In genomic region chr17:56011441-56011840, GRCm38 (mm10) we compare ENCODE assay signal across 17 mouse cellular contexts. TPM values are rescaled to one million over a fixed set of nuclear protein-coding genes. Genes with fewer than 3 reads are reported as not detected.
DNase-seq lines count a peak whose midpoint lies in the region; ATAC-seq and TF ChIP-seq lines count a peak whose summit lies in the region.
"Had no signal": no experiment of that assay in that cellular context is flagged by ENCODE, and none has a peak within 500 bp of the region (broad histone marks: within the 10 kb centered on the region; RNA-seq: fewer than 3 reads in every experiment).

No protein-coding gene starts in this region.

- no peak for ATAC-seq in forebrain, postnatal 0 days
- ATAC-seq in forebrain, embryonic 11.5 days (replicated peaks; ENCODE audit: low FRiP score): no peak
- ATAC-seq in midbrain, embryonic 14.5 days (ENCODE audit: low FRiP score, low TSS enrichment): no peak
- ATAC-seq in midbrain, postnatal 0 days (ENCODE audit: low FRiP score): no peak
- ATAC-seq in hindbrain, embryonic 16.5 days: no peak
- ATAC-seq: intestine, embryonic 15.5 days had no signal

- H3K9me3 ChIP-seq in forebrain, postnatal 0 days (ENCODE audit: low read length): no peaks in the 10 kb centered on the region
- H3K9me3 ChIP-seq in forebrain, embryonic 11.5 days (ENCODE audit: control insufficient read depth, low read length): no peaks in the 10 kb centered on the region
- no peaks in the 10 kb centered on the region for H3K9me3 ChIP-seq in midbrain, embryonic 14.5 days (ENCODE audit: control insufficient read depth, low read length)
- no peaks in the 10 kb centered on the region for H3K9me3 ChIP-seq in midbrain, postnatal 0 days (ENCODE audit: low read length)
- H3K9me3 ChIP-seq in hindbrain, embryonic 16.5 days (ENCODE audit: control insufficient read depth, low read length): no peaks in the 10 kb centered on the region
- H3K9me3 ChIP-seq: embryonic facial prominence, embryonic 12.5 days; heart, embryonic 15.5 days; intestine, embryonic 15.5 days had no signal

- peak; percentile 57 to 59 for DNase-seq in cerebellum, adult 18-20 months
- DNase-seq in cerebellum, postnatal 4 days (ENCODE audit: low spot score in 2 of 2): no peak
- no peak for DNase-seq in forebrain, postnatal 0 days
- no peak for DNase-seq in forebrain, embryonic 11.5 days (ENCODE audit: low spot score)
- no peak for DNase-seq in midbrain, embryonic 14.5 days
- no peak for DNase-seq in midbrain, postnatal 0 days (ENCODE audit: low spot score)
- DNase-seq in right cerebral cortex, postnatal 14 days: no peak

- peaks cover 18% of the 10 kb centered on the region for H3K4me1 ChIP-seq in forebrain, postnatal 0 days (ENCODE audit: insufficient read depth)
- H3K4me1 ChIP-seq in forebrain, embryonic 11.5 days (replicated peaks; ENCODE audit: control insufficient read depth, insufficient read depth, low read length): peaks cover 8% of the 10 kb centered on the region; the same call in 1 of the 2 replicates
- H3K4me1 ChIP-seq in midbrain, embryonic 14.5 days (ENCODE audit: control insufficient read depth, insufficient read depth, low read length): peaks cover 21% of the 10 kb centered on the region
- peaks cover 11% of the 10 kb centered on the region for H3K4me1 ChIP-seq in midbrain, postnatal 0 days (ENCODE audit: insufficient read depth, low read length)
- H3K4me1 ChIP-seq in hindbrain, embryonic 16.5 days (ENCODE audit: control insufficient read depth, insufficient read depth, low read depth, low read length): peaks cover 25% of the 10 kb centered on the region

- no peak for TF ChIP-seq CTCF in forebrain, postnatal 0 days (IDR thresholded peaks at IDR 0.05; ENCODE audit: low read depth)
- no peak for TF ChIP-seq CTCF in midbrain, postnatal 0 days (IDR thresholded peaks at IDR 0.05)

- H3K27ac ChIP-seq in forebrain, postnatal 0 days (ENCODE audit: low read depth, low read length): no peak overlapping the region
- H3K27ac ChIP-seq in forebrain, embryonic 11.5 days (ENCODE audit: low read depth, low read length): no peak overlapping the region
- H3K27ac ChIP-seq in midbrain, embryonic 14.5 days (replicated peaks; ENCODE audit: low read depth, low read length): no peak overlapping the region
- no peak overlapping the region for H3K27ac ChIP-seq in midbrain, postnatal 0 days (ENCODE audit: low read depth, low read length)
- H3K27ac ChIP-seq in hindbrain, embryonic 16.5 days (ENCODE audit: low read depth, low read length): no peak overlapping the region
- H3K27ac ChIP-seq: embryonic facial prominence, embryonic 12.5 days; heart, embryonic 15.5 days; intestine, embryonic 15.5 days; stomach, postnatal 0 days had no signal

- H3K36me3 ChIP-seq in forebrain, postnatal 0 days (ENCODE audit: insufficient read depth): peaks cover 37% of the 10 kb centered on the region
- H3K36me3 ChIP-seq in forebrain, embryonic 11.5 days (ENCODE audit: control insufficient read depth, insufficient read depth, low read length): peaks cover 15% of the 10 kb centered on the region
- peaks cover 47% of the 10 kb centered on the region for H3K36me3 ChIP-seq in midbrain, embryonic 14.5 days (ENCODE audit: control insufficient read depth, insufficient read depth, low read length)
- H3K36me3 ChIP-seq in midbrain, postnatal 0 days (ENCODE audit: insufficient read depth, low read length): peaks cover 32% of the 10 kb centered on the region
- peaks cover 37% of the 10 kb centered on the region for H3K36me3 ChIP-seq in hindbrain, embryonic 16.5 days (ENCODE audit: control insufficient read depth, insufficient read depth, low read length)

- peak overlapping the region; percentile 31; the same call in 1 of the 2 replicates for H3K9ac ChIP-seq in forebrain, postnatal 0 days
- no peak overlapping the region for H3K9ac ChIP-seq in forebrain, embryonic 11.5 days (ENCODE audit: low read length)
- H3K9ac ChIP-seq in midbrain, embryonic 14.5 days (replicated peaks; ENCODE audit: low read length): peak overlapping the region; percentile 34; the same call in 1 of the 2 replicates
- no peak overlapping the region for H3K9ac ChIP-seq in midbrain, postnatal 0 days (replicated peaks; ENCODE audit: low read length, poor library complexity, severe bottlenecking)
- H3K9ac ChIP-seq in hindbrain, embryonic 16.5 days (ENCODE audit: low read depth, low read length): peak overlapping the region; percentile 31; the same call in 1 of the 2 replicates
- H3K9ac ChIP-seq: heart, embryonic 15.5 days; intestine, embryonic 15.5 days had no signal

- WGBS in forebrain, postnatal 0 days: 83% methylated on average over 7 of the region's 7 CpGs
- WGBS in forebrain, embryonic 11.5 days: 92% methylated on average over 7 of the region's 7 CpGs
- 89% methylated on average over 7 of the region's 7 CpGs for WGBS in midbrain, embryonic 14.5 days
- WGBS in midbrain, postnatal 0 days: 85% methylated on average over 7 of the region's 7 CpGs
- 79% methylated on average over 7 of the region's 7 CpGs for WGBS in hindbrain, embryonic 16.5 days

- no peak overlapping the region for H3K4me3 ChIP-seq in forebrain, postnatal 0 days (ENCODE audit: low read depth, low read length)
- no peak overlapping the region for H3K4me3 ChIP-seq in forebrain, embryonic 11.5 days (ENCODE audit: low read depth, low read length)
- no peak overlapping the region for H3K4me3 ChIP-seq in midbrain, embryonic 14.5 days (replicated peaks; ENCODE audit: low read depth, low read length)
- H3K4me3 ChIP-seq in midbrain, postnatal 0 days (ENCODE audit: low read depth, low read length): no peak overlapping the region
- no peak overlapping the region for H3K4me3 ChIP-seq in hindbrain, embryonic 16.5 days (ENCODE audit: low read length)
- H3K4me3 ChIP-seq: erythroblast, embryonic 14.5 days; heart, embryonic 15.5 days had no signal

- no peaks in the 10 kb centered on the region for H3K27me3 ChIP-seq in forebrain, postnatal 0 days (ENCODE audit: insufficient read depth, low read length)
- H3K27me3 ChIP-seq in forebrain, embryonic 11.5 days (ENCODE audit: control insufficient read depth, insufficient read depth, low read length): no peaks in the 10 kb centered on the region
- no peaks in the 10 kb centered on the region for H3K27me3 ChIP-seq in midbrain, embryonic 14.5 days (ENCODE audit: control insufficient read depth, insufficient read depth, low read length)
- H3K27me3 ChIP-seq in midbrain, postnatal 0 days (ENCODE audit: insufficient read depth, low read length): no peaks in the 10 kb centered on the region
- no peaks in the 10 kb centered on the region for H3K27me3 ChIP-seq in hindbrain, embryonic 16.5 days (replicated peaks; ENCODE audit: control insufficient read depth, insufficient read depth, low read length)
- H3K27me3 ChIP-seq: embryonic facial prominence, embryonic 12.5 days; heart, embryonic 15.5 days; intestine, embryonic 15.5 days had no signal

- no peak overlapping the region for H3K4me2 ChIP-seq in forebrain, postnatal 0 days (ENCODE audit: low read depth)
- no peak overlapping the region for H3K4me2 ChIP-seq in forebrain, embryonic 11.5 days (ENCODE audit: low read depth, low read length, severe bottlenecking)
- H3K4me2 ChIP-seq in midbrain, embryonic 14.5 days (ENCODE audit: low read length): peak overlapping the region; percentile 98
- no peak overlapping the region for H3K4me2 ChIP-seq in midbrain, postnatal 0 days (ENCODE audit: low read depth, low read length, poor library complexity, severe bottlenecking)
- no peak overlapping the region for H3K4me2 ChIP-seq in hindbrain, embryonic 16.5 days (ENCODE audit: low read length)
- H3K4me2 ChIP-seq: heart, embryonic 15.5 days; intestine, embryonic 15.5 days had no signal

RNA-seq across cellular contexts. Expression of gene Mpnd, which starts 5.9 kb away (rescaled TPM):
- total RNA-seq in forebrain, postnatal 0 days (2014; rRNA removed): 155 and 159 TPM in 2 replicates
- 99.0 and 110 TPM in 2 replicates for polyA plus RNA-seq in forebrain, postnatal 0 days (2015; fragmentation: Nextera tagmentation; extraction: Ambion mirVana)
- polyA plus RNA-seq in forebrain, embryonic 11.5 days (2014; fragmentation: Nextera tagmentation; extraction: Ambion mirVana): 164 and 191 TPM in 2 replicates
- polyA plus RNA-seq in midbrain, embryonic 14.5 days (2014; fragmentation: Nextera tagmentation; extraction: Ambion mirVana): 164 and 169 TPM in 2 replicates
- total RNA-seq in midbrain, postnatal 0 days (2014; rRNA removed): 145 and 293 TPM in 2 replicates
- polyA plus RNA-seq in midbrain, postnatal 0 days (2015; fragmentation: Nextera tagmentation; extraction: Ambion mirVana): 91.6 and 99.2 TPM in 2 replicates
- polyA plus RNA-seq in hindbrain, embryonic 16.5 days (2015; fragmentation: Nextera tagmentation; extraction: Ambion mirVana): 119 and 127 TPM in 2 replicates

RNA-seq across cellular contexts. Expression of gene Stap2, which starts 6.1 kb away (rescaled TPM):
- 2.2 and 4.5 TPM in 2 replicates for total RNA-seq in forebrain, postnatal 0 days (2014; rRNA removed)
- 4.0 and 4.3 TPM in 2 replicates for polyA plus RNA-seq in forebrain, postnatal 0 days (2015; fragmentation: Nextera tagmentation; extraction: Ambion mirVana)
- polyA plus RNA-seq in forebrain, embryonic 11.5 days (2014; fragmentation: Nextera tagmentation; extraction: Ambion mirVana): 5.3 and 6.4 TPM in 2 replicates
- polyA plus RNA-seq in midbrain, embryonic 14.5 days (2014; fragmentation: Nextera tagmentation; extraction: Ambion mirVana): 5.1 and 5.5 TPM in 2 replicates
- 1.8 and 2.4 TPM in 2 replicates for total RNA-seq in midbrain, postnatal 0 days (2014; rRNA removed)
- polyA plus RNA-seq in midbrain, postnatal 0 days (2015; fragmentation: Nextera tagmentation; extraction: Ambion mirVana): 4.3 TPM in 2 replicates
- 6.5 and 6.8 TPM in 2 replicates for polyA plus RNA-seq in hindbrain, embryonic 16.5 days (2015; fragmentation: Nextera tagmentation; extraction: Ambion mirVana)
- total RNA-seq: megakaryocyte-erythroid progenitor cell, adult 5-6 weeks had no signal
- polyA plus RNA-seq: erythroblast, embryonic 14.5 days had no signal

RNA-seq across cellular contexts. Expression of gene Sh3gl1, which starts 25.0 kb away (rescaled TPM):
- 65.1 and 74.5 TPM in 2 replicates for total RNA-seq in forebrain, postnatal 0 days (2014; rRNA removed)
- polyA plus RNA-seq in forebrain, postnatal 0 days (2015; fragmentation: Nextera tagmentation; extraction: Ambion mirVana): 93.2 and 99.0 TPM in 2 replicates
- polyA plus RNA-seq in forebrain, embryonic 11.5 days (2014; fragmentation: Nextera tagmentation; extraction: Ambion mirVana): 129 and 133 TPM in 2 replicates
- polyA plus RNA-seq in midbrain, embryonic 14.5 days (2014; fragmentation: Nextera tagmentation; extraction: Ambion mirVana): 96.2 and 96.3 TPM in 2 replicates
- total RNA-seq in midbrain, postnatal 0 days (2014; rRNA removed): 64.1 and 71.4 TPM in 2 replicates
- 83.2 and 84.8 TPM in 2 replicates for polyA plus RNA-seq in midbrain, postnatal 0 days (2015; fragmentation: Nextera tagmentation; extraction: Ambion mirVana)
- polyA plus RNA-seq in hindbrain, embryonic 16.5 days (2015; fragmentation: Nextera tagmentation; extraction: Ambion mirVana): 106 and 112 TPM in 2 replicates

RNA-seq across cellular contexts. Expression of gene Fsd1, which starts 25.1 kb away (rescaled TPM):
- 106 and 113 TPM in 2 replicates for total RNA-seq in forebrain, postnatal 0 days (2014; rRNA removed)
- 162 and 169 TPM in 2 replicates for polyA plus RNA-seq in forebrain, postnatal 0 days (2015; fragmentation: Nextera tagmentation; extraction: Ambion mirVana)
- 61.9 and 71.1 TPM in 2 replicates for polyA plus RNA-seq in forebrain, embryonic 11.5 days (2014; fragmentation: Nextera tagmentation; extraction: Ambion mirVana)
- 141 and 188 TPM in 2 replicates for polyA plus RNA-seq in midbrain, embryonic 14.5 days (2014; fragmentation: Nextera tagmentation; extraction: Ambion mirVana)
- 122 and 129 TPM in 2 replicates for total RNA-seq in midbrain, postnatal 0 days (2014; rRNA removed)
- 188 and 225 TPM in 2 replicates for polyA plus RNA-seq in midbrain, postnatal 0 days (2015; fragmentation: Nextera tagmentation; extraction: Ambion mirVana)
- 227 and 252 TPM in 2 replicates for polyA plus RNA-seq in hindbrain, embryonic 16.5 days (2015; fragmentation: Nextera tagmentation; extraction: Ambion mirVana)
- total RNA-seq: gastrocnemius, adult 18-20 months; gastrocnemius, postnatal 36 days; liver, adult 2 months; megakaryocyte-erythroid progenitor cell, adult 5-6 weeks had no signal
- polyA plus RNA-seq: erythroblast, embryonic 14.5 days; liver, adult 2 months had no signal

RNA-seq across cellular contexts. Expression of gene Chaf1a, which starts 28.8 kb away (rescaled TPM):
- 4.7 and 5.9 TPM in 2 replicates for total RNA-seq in forebrain, postnatal 0 days (2014; rRNA removed)
- polyA plus RNA-seq in forebrain, postnatal 0 days (2015; fragmentation: Nextera tagmentation; extraction: Ambion mirVana): 4.5 and 4.6 TPM in 2 replicates
- polyA plus RNA-seq in forebrain, embryonic 11.5 days (2014; fragmentation: Nextera tagmentation; extraction: Ambion mirVana): 38.0 and 38.6 TPM in 2 replicates
- 3.3 and 4.8 TPM in 2 replicates for polyA plus RNA-seq in midbrain, embryonic 14.5 days (2014; fragmentation: Nextera tagmentation; extraction: Ambion mirVana)
- total RNA-seq in midbrain, postnatal 0 days (2014; rRNA removed): 2.7 and 3.1 TPM in 2 replicates
- 2.4 and 2.8 TPM in 2 replicates for polyA plus RNA-seq in midbrain, postnatal 0 days (2015; fragmentation: Nextera tagmentation; extraction: Ambion mirVana)
- polyA plus RNA-seq in hindbrain, embryonic 16.5 days (2015; fragmentation: Nextera tagmentation; extraction: Ambion mirVana): 4.5 and 6.7 TPM in 2 replicates

Comparison
In these comparisons a context has a peak if more than half of its experiments do, and no peak if none do; other contexts are left out.
1. DNase-seq: peak in cerebellum, adult 18-20 months (2 of 2); none in cerebellum, postnatal 4 days (0 of 2), forebrain, postnatal 0 days (single experiment), forebrain, embryonic 11.5 days (single experiment), midbrain, embryonic 14.5 days (single experiment), midbrain, postnatal 0 days (single experiment) and right cerebral cortex, postnatal 14 days (single experiment).
2. H3K9ac ChIP-seq: peak in forebrain, postnatal 0 days (single experiment), midbrain, embryonic 14.5 days (single experiment) and hindbrain, embryonic 16.5 days (single experiment); none in forebrain, embryonic 11.5 days (single experiment) and midbrain, postnatal 0 days (single experiment).